8 mouse cellular contexts compared by ENCODE assay signal in genomic region chr12:24571523-24572392, GRCm38 (mm10). TPM values are rescaled to one million over a fixed set of nuclear protein-coding genes. Genes with fewer than 3 reads are reported as not detected.
DNase-seq lines count a peak whose midpoint lies in the region; ATAC-seq and TF ChIP-seq lines count a peak whose summit lies in the region.

Gene Grhl1 (plus strand): TSS chr12:24572283.

- WGBS in forebrain, embryonic 14.5 days, result 2% methylated on average over 51 of the region's 64 CpGs
- 3% methylated on average over 64 of the region's 64 CpGs for WGBS in large intestine, adult 2 months
- WGBS in liver, embryonic 16.5 days (ENCODE audit: insufficient replicate concordance), result 3% methylated on average over 57 of the region's 64 CpGs
- 2% methylated on average over 64 of the region's 64 CpGs for WGBS in neural tube, embryonic 12.5 days
- 4% methylated on average over 50 of the region's 64 CpGs for WGBS in stomach, postnatal 0 days

- peak within 1 kb of the TSS; percentile 84 for H3K4me2 ChIP-seq in forebrain, embryonic 14.5 days (ENCODE audit: low read length)
- peak within 1 kb of the TSS; percentile 99 for H3K4me2 ChIP-seq in liver, embryonic 16.5 days (ENCODE audit: low read depth, low read length)
- peak within 1 kb of the TSS; percentile 85 for H3K4me2 ChIP-seq in neural tube, embryonic 12.5 days (replicated peaks)
- peak within 1 kb of the TSS; percentile 75 for H3K4me2 ChIP-seq in stomach, postnatal 0 days (replicated peaks; ENCODE audit: low read depth)

- peak within 1 kb of the TSS; percentile 85 to 92 for H3K4me3 ChIP-seq in ES-E14 (ENCODE audit: insufficient read depth in 1 of 2, low read depth in 1 of 2, low read length in 2 of 2, poor library complexity in 1 of 2, severe bottlenecking in 1 of 2)
- peak within 1 kb of the TSS; percentile 65 for H3K4me3 ChIP-seq in forebrain, embryonic 14.5 days (ENCODE audit: low read depth, low read length)
- peak within 1 kb of the TSS; percentile 73 for H3K4me3 ChIP-seq in liver, embryonic 16.5 days (ENCODE audit: low read depth, low read length)
- peak within 1 kb of the TSS; percentile 68 for H3K4me3 ChIP-seq in neural tube, embryonic 12.5 days
- peak within 1 kb of the TSS; percentile 62 for H3K4me3 ChIP-seq in stomach, postnatal 0 days (ENCODE audit: low read depth, low read length)

- peaks cover 10% of the 10 kb centered on the region for H3K27me3 ChIP-seq in forebrain, embryonic 14.5 days (replicated peaks; ENCODE audit: control insufficient read depth, insufficient read depth, low read length)
- H3K27me3 ChIP-seq in liver, embryonic 16.5 days (ENCODE audit: control insufficient read depth, insufficient read depth, low read depth, low read length), result peaks cover 46% of the 10 kb centered on the region
- peaks cover 37% of the 10 kb centered on the region for H3K27me3 ChIP-seq in neural tube, embryonic 12.5 days (replicated peaks)
- H3K27me3 ChIP-seq in stomach, postnatal 0 days (ENCODE audit: control insufficient read depth, insufficient read depth, low read length), result no peaks in the 10 kb centered on the region

- H3K36me3 ChIP-seq in ES-E14 (ENCODE audit: control insufficient read depth, insufficient read depth, low read length, poor library complexity, severe bottlenecking), result peaks cover under 1% of the 10 kb centered on the region; the same call in 1 of the 2 replicates
- no peaks in the 10 kb centered on the region for H3K36me3 ChIP-seq in forebrain, embryonic 14.5 days (ENCODE audit: control insufficient read depth, insufficient read depth, low read length)
- no peaks in the 10 kb centered on the region for H3K36me3 ChIP-seq in liver, embryonic 16.5 days (ENCODE audit: control insufficient read depth, insufficient read depth)
- H3K36me3 ChIP-seq in neural tube, embryonic 12.5 days, result no peaks in the 10 kb centered on the region
- H3K36me3 ChIP-seq in stomach, postnatal 0 days (ENCODE audit: control insufficient read depth, insufficient read depth, low read length), result peaks cover 3% of the 10 kb centered on the region

- in situ Hi-C loops in ES-E14 (cut with MboI; ENCODE audit: low sequenced_read_pairs in 2 of 2, unreplicated experiment in 2 of 2), result no loop called here

- intact Hi-C loops in heart, postnatal 14 days (cut with DNase I), result no loop called here

- no peak within 1 kb of the TSS for H3K27ac ChIP-seq in ES-E14 (ENCODE audit: insufficient read depth, low read depth, low read length, poor library complexity, severe bottlenecking)
- no peak within 1 kb of the TSS for H3K27ac ChIP-seq in forebrain, embryonic 14.5 days (ENCODE audit: low read depth, low read length)
- no peak within 1 kb of the TSS for H3K27ac ChIP-seq in liver, embryonic 16.5 days (ENCODE audit: low read length)
- no peak within 1 kb of the TSS for H3K27ac ChIP-seq in neural tube, embryonic 12.5 days
- H3K27ac ChIP-seq in stomach, postnatal 0 days (replicated peaks), result peak within 1 kb of the TSS; percentile 76

- DNase-seq in ES-E14 (ENCODE audit: low read depth, low spot score), result peak; percentile 86
- peak; percentile 90 for DNase-seq in cerebellum, adult 11 months
- DNase-seq in forebrain, embryonic 14.5 days (ENCODE audit: low spot score), result peak; percentile 97
- peak; percentile 95 for DNase-seq in heart, postnatal 14 days
- peak; percentile 63 for DNase-seq in large intestine, adult 2 months (ENCODE audit: low read depth, low spot score)
- DNase-seq in stomach, postnatal 0 days (ENCODE audit: low spot score), result peak; percentile 97

- TF ChIP-seq CTCF in stomach, postnatal 0 days (IDR thresholded peaks at IDR 0.05; ENCODE audit: low read depth), result peak; percentile 25; the same call in 1 of the 2 replicates

- ATAC-seq in forebrain, embryonic 14.5 days, result peak; percentile 100
- peak; percentile 100 for ATAC-seq in liver, embryonic 16.5 days (ENCODE audit: low read depth)
- ATAC-seq in neural tube, embryonic 12.5 days (ENCODE audit: low FRiP score, low read depth), result peak; percentile 99
- peak; percentile 100 for ATAC-seq in stomach, postnatal 0 days (ENCODE audit: low FRiP score, low TSS enrichment)

- no peaks in the 10 kb centered on the region for H3K9me3 ChIP-seq in ES-E14 (ENCODE audit: control insufficient read depth, insufficient read depth, low read depth, low read length)
- H3K9me3 ChIP-seq in forebrain, embryonic 14.5 days (replicated peaks; ENCODE audit: control insufficient read depth, low read length), result no peaks in the 10 kb centered on the region
- no peaks in the 10 kb centered on the region for H3K9me3 ChIP-seq in liver, embryonic 16.5 days (replicated peaks; ENCODE audit: control insufficient read depth, low read length)
- H3K9me3 ChIP-seq in neural tube, embryonic 12.5 days, result no peaks in the 10 kb centered on the region
- no peaks in the 10 kb centered on the region for H3K9me3 ChIP-seq in stomach, postnatal 0 days (ENCODE audit: control insufficient read depth, low read length)

- H3K9ac ChIP-seq in ES-E14 (ENCODE audit: insufficient read depth, low read depth, low read length, poor library complexity, severe bottlenecking), result peak within 1 kb of the TSS; percentile 88
- peak within 1 kb of the TSS; percentile 62 for H3K9ac ChIP-seq in forebrain, embryonic 14.5 days (ENCODE audit: low read length)
- H3K9ac ChIP-seq in liver, embryonic 16.5 days (ENCODE audit: low read depth, low read length), result peak within 1 kb of the TSS; percentile 74
- H3K9ac ChIP-seq in neural tube, embryonic 12.5 days, result peak within 1 kb of the TSS; percentile 61
- H3K9ac ChIP-seq in stomach, postnatal 0 days (ENCODE audit: low read length), result peak within 1 kb of the TSS; percentile 67

- no peak for TF ChIP-seq EP300 in stomach, postnatal 0 days (optimal IDR thresholded peaks at IDR 0.05)

- no peaks in the 10 kb centered on the region for H3K4me1 ChIP-seq in ES-E14 (ENCODE audit: control insufficient read depth in 2 of 2, insufficient read depth in 2 of 2, low read length in 2 of 2, poor library complexity in 1 of 2)
- 0 out of 2 replicates have a peak, but pooled peaks cover 4% of the 10 kb centered on the region for H3K4me1 ChIP-seq in forebrain, embryonic 14.5 days (ENCODE audit: control insufficient read depth, insufficient read depth, low read length)
- peaks cover 11% of the 10 kb centered on the region for H3K4me1 ChIP-seq in liver, embryonic 16.5 days (ENCODE audit: control insufficient read depth, low read depth, low read length)
- H3K4me1 ChIP-seq in neural tube, embryonic 12.5 days, result no peaks in the 10 kb centered on the region
- H3K4me1 ChIP-seq in stomach, postnatal 0 days (replicated peaks; ENCODE audit: control insufficient read depth, insufficient read depth), result no peaks in the 10 kb centered on the region

TF ChIP-seq in ES-E14, 5 proteins besides CTCF, POLR2A, EP300 and RAD21:
- TF ChIP-seq HCFC1 (IDR thresholded peaks at IDR 0.05; ENCODE audit: borderline replicate concordance, insufficient read depth, low read length) (no peak), CHD2 (IDR thresholded peaks at IDR 0.05; ENCODE audit: low read depth, low read length) (no peak), ZNF384 (IDR thresholded peaks at IDR 0.05; ENCODE audit: low read depth, low read length) (no peak), MAFK (IDR thresholded peaks at IDR 0.05; ENCODE audit: insufficient read depth, low read depth, low read length) (no peak), ZC3H11A (IDR thresholded peaks at IDR 0.05; ENCODE audit: borderline replicate concordance, low read depth, low read length) (no peak)
TF ChIP-seq in ES-E14: peak in this region for 0.

RNA-seq across cellular contexts. Expression of gene Grhl1, which starts in this region (rescaled TPM):
- total RNA-seq in ES-E14 (2012; rRNA removed), result 4.6 and 6.0 TPM in 2 replicates
- 0.72 and 0.79 TPM in 2 replicates for polyA plus RNA-seq in forebrain, embryonic 14.5 days (2014; fragmentation: Nextera tagmentation; extraction: Ambion mirVana)
- under 1 TPM; 0.44 to 0.84 TPM for total RNA-seq in heart, postnatal 14 days (2021)
- polyA plus RNA-seq in large intestine, adult 2 months (2012; rRNA removed), result 0.63 and 0.71 TPM in 2 replicates
- polyA plus RNA-seq in liver, embryonic 16.5 days (2015; fragmentation: Nextera tagmentation; extraction: Ambion mirVana), result 0.42 and 0.46 TPM in 2 replicates
- 0.50 and 0.55 TPM in 2 replicates for polyA plus RNA-seq in neural tube, embryonic 12.5 days (2016; fragmentation: Nextera tagmentation; extraction: Ambion mirVana)
- 28.6 and 28.9 TPM in 2 replicates for polyA plus RNA-seq in stomach, postnatal 0 days (2015; fragmentation: Nextera tagmentation; extraction: Ambion mirVana)

Comparison
In these comparisons a context has a peak if more than half of its experiments do, and no peak if none do; other contexts are left out.
1. RNA of gene Grhl1 (polyA plus RNA-seq): 28.6 to 28.9 TPM in stomach, postnatal 0 days; 0.72 to 0.79 TPM in forebrain, embryonic 14.5 days, 0.63 to 0.71 TPM in large intestine, adult 2 months, 0.50 to 0.55 TPM in neural tube, embryonic 12.5 days and 0.42 to 0.46 TPM in liver, embryonic 16.5 days; every median in the first group is over 10 times any median in the second.
2. Peak in DNase-seq, ATAC-seq, H3K4me3 ChIP-seq, H3K9ac ChIP-seq and H3K4me2 ChIP-seq in forebrain, embryonic 14.5 days; RNA of the gene not detected or under 1 TPM.
3. Peak in DNase-seq in heart, postnatal 14 days; RNA of the gene not detected or under 1 TPM.
4. Peak in DNase-seq in large intestine, adult 2 months; RNA of the gene not detected or under 1 TPM.
5. Peak in ATAC-seq, H3K4me3 ChIP-seq, H3K9ac ChIP-seq and H3K4me2 ChIP-seq in liver, embryonic 16.5 days; RNA of the gene not detected or under 1 TPM.
6. Peak in ATAC-seq, H3K4me3 ChIP-seq, H3K9ac ChIP-seq and H3K4me2 ChIP-seq in neural tube, embryonic 12.5 days; RNA of the gene not detected or under 1 TPM.
7. Peak in every context shown above with its lines, with median percentiles within 50 percentile points of each other: DNase-seq, H3K4me3 ChIP-seq, H3K9ac ChIP-seq, ATAC-seq and H3K4me2 ChIP-seq.